27 mouse cellular contexts compared by ENCODE assay signal in the genomic region with DNA sequence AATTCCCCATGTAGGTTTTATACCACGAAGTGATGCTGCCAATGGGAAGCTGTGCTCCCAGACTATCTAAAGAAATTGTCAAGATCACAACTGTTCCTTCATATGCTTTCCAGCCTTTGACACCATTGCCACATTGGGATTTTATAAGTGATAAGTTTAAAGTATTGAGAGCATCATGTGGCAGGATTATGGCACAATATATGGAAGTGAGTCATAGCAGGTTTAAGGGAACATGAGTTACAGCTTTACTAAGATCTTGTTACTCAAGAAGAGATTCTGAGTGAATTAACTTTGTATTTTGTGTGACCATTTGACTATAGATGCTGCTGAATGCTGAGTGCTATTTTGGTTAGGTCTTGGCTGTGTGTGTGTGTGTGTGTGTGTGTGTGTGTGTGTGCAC. TPM values are rescaled to one million over a fixed set of nuclear protein-coding genes. Genes with fewer than 3 reads are reported as not detected.
"Had no signal": no experiment of that assay in that cellular context is flagged by ENCODE, and none has a peak within 500 bp of the region (broad histone marks: within the 10 kb centered on the region; RNA-seq: fewer than 3 reads in every experiment).

No protein-coding gene starts in this region.

- H3K36me3 ChIP-seq: embryonic facial prominence, embryonic 10.5 days; embryonic facial prominence, embryonic 12.5 days; embryonic facial prominence, embryonic 13.5 days; embryonic facial prominence, embryonic 15.5 days; forebrain, embryonic 10.5 days; forebrain, embryonic 12.5 days; forebrain, embryonic 15.5 days; heart, embryonic 10.5 days had no signal

- H3K27ac ChIP-seq: embryonic facial prominence, embryonic 10.5 days; embryonic facial prominence, embryonic 12.5 days; embryonic facial prominence, embryonic 13.5 days; embryonic facial prominence, embryonic 15.5 days; forebrain, embryonic 10.5 days; forebrain, embryonic 12.5 days; forebrain, embryonic 13.5 days; forebrain, embryonic 15.5 days; gastrocnemius, adult 2 months; heart, adult 2 months; heart, embryonic 10.5 days had no signal

- ATAC-seq: forebrain, embryonic 13.5 days; forebrain, embryonic 14.5 days; forebrain, embryonic 15.5 days; forebrain, embryonic 16.5 days; forebrain, postnatal 0 days had no signal

- DNase-seq: cerebellum, adult 9-11 months; cerebellum, postnatal 10 days; cerebellum, postnatal 14 days; cerebellum, postnatal 25 days; cerebellum, postnatal 36 days; embryo, embryonic 11 days; forebrain, postnatal 0 days; gastrocnemius, adult 2 months; gastrocnemius, postnatal 10 days; gastrocnemius, postnatal 14 days; gastrocnemius, postnatal 36 days; heart, adult 11 months; heart, adult 18-20 months; heart, adult 2 months had no signal

- H3K27me3 ChIP-seq: embryonic facial prominence, embryonic 12.5 days; embryonic facial prominence, embryonic 13.5 days; embryonic facial prominence, embryonic 15.5 days; forebrain, embryonic 12.5 days; forebrain, embryonic 13.5 days; forebrain, embryonic 15.5 days had no signal

- H3K4me3 ChIP-seq: embryonic facial prominence, embryonic 10.5 days; embryonic facial prominence, embryonic 12.5 days; embryonic facial prominence, embryonic 13.5 days; embryonic facial prominence, embryonic 15.5 days; erythroblast, embryonic 14.5 days; forebrain, embryonic 10.5 days; forebrain, embryonic 12.5 days; forebrain, embryonic 13.5 days; forebrain, embryonic 15.5 days; gastrocnemius, adult 2 months; heart, adult 2 months; heart, embryonic 10.5 days had no signal

- H3K4me1 ChIP-seq: embryonic facial prominence, embryonic 10.5 days; embryonic facial prominence, embryonic 12.5 days; embryonic facial prominence, embryonic 13.5 days; embryonic facial prominence, embryonic 15.5 days; forebrain, embryonic 10.5 days; forebrain, embryonic 12.5 days; forebrain, embryonic 13.5 days; forebrain, embryonic 15.5 days; heart, embryonic 10.5 days had no signal

RNA-seq across cellular contexts. Expression of a gene that starts 21.8 kb away (rescaled TPM):
- total RNA-seq: common myeloid progenitor, adult 5-6 weeks had no signal
- polyA plus RNA-seq: erythroblast, embryonic 14.5 days had no signal
